Comparison of ENCODE assay signal across 8 mouse cellular contexts in the genomic region with DNA sequence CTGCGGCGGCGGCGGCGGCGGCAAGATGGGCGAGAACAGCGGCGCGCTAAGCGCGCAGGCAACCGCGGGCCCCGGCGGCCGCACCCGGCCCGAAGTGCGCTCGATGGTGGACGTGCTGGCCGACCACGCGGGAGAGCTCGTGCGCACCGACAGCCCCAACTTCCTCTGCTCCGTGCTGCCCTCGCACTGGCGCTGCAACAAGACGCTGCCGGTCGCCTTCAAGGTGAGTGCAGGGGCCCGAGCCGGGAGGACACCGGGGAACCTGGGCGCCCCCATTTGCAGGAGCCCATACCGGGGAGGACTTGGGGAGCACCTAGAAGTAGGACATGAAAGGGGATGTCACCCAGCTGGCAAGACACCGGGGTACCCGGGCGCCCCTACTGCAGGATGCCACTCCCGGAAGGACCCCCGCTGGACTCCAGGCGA. TPM values are rescaled to one million over a fixed set of nuclear protein-coding genes. Genes with fewer than 3 reads are reported as not detected.
DNase-seq lines count a peak whose midpoint lies in the region; ATAC-seq and TF ChIP-seq lines count a peak whose summit lies in the region.

No protein-coding gene starts in this region.

- H3K4me1 ChIP-seq in ES-Bruce4 (ENCODE audit: control insufficient read depth, insufficient read depth, low read length): peaks cover 2% of the 10 kb centered on the region
- no peaks in the 10 kb centered on the region for H3K4me1 ChIP-seq in forebrain, postnatal 0 days (ENCODE audit: insufficient read depth)
- H3K4me1 ChIP-seq in kidney, embryonic 16.5 days (ENCODE audit: insufficient read depth, low read length): peaks cover 11% of the 10 kb centered on the region

- no peak for ATAC-seq in forebrain, postnatal 0 days
- ATAC-seq in kidney, embryonic 16.5 days (ENCODE audit: low FRiP score, low TSS enrichment): no peak
- ATAC-seq in megakaryocyte, adult 5-6 weeks (ENCODE audit: poor library complexity, severe bottlenecking): peak; percentile 60

- peak overlapping the region; percentile 28 for H3K4me2 ChIP-seq in forebrain, postnatal 0 days (ENCODE audit: low read depth)
- H3K4me2 ChIP-seq in kidney, embryonic 16.5 days (replicated peaks; ENCODE audit: low read depth, low read length): peak overlapping the region; percentile 62

- peaks cover 17% of the 10 kb centered on the region for H3K27me3 ChIP-seq in ES-Bruce4 (ENCODE audit: control insufficient read depth, insufficient read depth, low read length, poor library complexity, severe bottlenecking)
- peaks cover 78% of the 10 kb centered on the region for H3K27me3 ChIP-seq in forebrain, postnatal 0 days (ENCODE audit: insufficient read depth, low read length)
- peaks cover 100% of the 10 kb centered on the region for H3K27me3 ChIP-seq in kidney, embryonic 16.5 days (ENCODE audit: insufficient read depth, low read length)

- no peak for TF ChIP-seq CTCF in ES-Bruce4 (IDR thresholded peaks at IDR 0.05; ENCODE audit: low read depth, low read length)
- no peak for TF ChIP-seq CTCF in forebrain, postnatal 0 days (IDR thresholded peaks at IDR 0.05; ENCODE audit: low read depth)

- H3K9me3 ChIP-seq in ES-Bruce4 (replicated peaks; ENCODE audit: control insufficient read depth, insufficient read depth, low read length, poor library complexity, severe bottlenecking): no peaks in the 10 kb centered on the region; the same call in 1 of the 2 replicates
- no peaks in the 10 kb centered on the region for H3K9me3 ChIP-seq in forebrain, postnatal 0 days (ENCODE audit: low read length)
- H3K9me3 ChIP-seq in kidney, embryonic 16.5 days (ENCODE audit: low read length): no peaks in the 10 kb centered on the region

- 2% methylated on average over 37 of the region's 45 CpGs for WGBS in forebrain, postnatal 0 days
- under 1% methylated on average over 39 of the region's 45 CpGs for WGBS in kidney, embryonic 16.5 days

- peak overlapping the region; percentile 71 for H3K9ac ChIP-seq in ES-Bruce4 (ENCODE audit: low read depth, poor library complexity, severe bottlenecking)
- no peak overlapping the region for H3K9ac ChIP-seq in forebrain, postnatal 0 days
- H3K9ac ChIP-seq in kidney, embryonic 16.5 days (replicated peaks; ENCODE audit: low read length): peak overlapping the region; percentile 10; the same call in 1 of the 2 replicates

- H3K4me3 ChIP-seq in ES-Bruce4 (ENCODE audit: low read depth, low read length): peak overlapping the region; percentile 66
- H3K4me3 ChIP-seq in forebrain, postnatal 0 days (ENCODE audit: low read depth, low read length): peak overlapping the region; percentile 19
- peak overlapping the region; percentile 45 for H3K4me3 ChIP-seq in kidney, embryonic 16.5 days (ENCODE audit: low read length)

- DNase-seq in 416B (ENCODE audit: low read depth): peak; percentile 63
- no peak for DNase-seq in forebrain, postnatal 0 days
- DNase-seq in spleen, postnatal 14 days (ENCODE audit: low spot score in 2 of 2): peak; percentile 41 to 51
- DNase-seq in cerebellum, adult 9-11 months: no peak
- DNase-seq in adipocyte (ENCODE audit: low spot score): no peak

- H3K36me3 ChIP-seq in ES-Bruce4 (ENCODE audit: control insufficient read depth, insufficient read depth, low read length, poor library complexity, severe bottlenecking): no peaks in the 10 kb centered on the region
- no peaks in the 10 kb centered on the region for H3K36me3 ChIP-seq in forebrain, postnatal 0 days (ENCODE audit: insufficient read depth)
- no peaks in the 10 kb centered on the region for H3K36me3 ChIP-seq in kidney, embryonic 16.5 days (ENCODE audit: insufficient read depth, low read length)

- H3K27ac ChIP-seq in ES-Bruce4 (ENCODE audit: insufficient read depth, low read length): no peak overlapping the region
- no peak overlapping the region for H3K27ac ChIP-seq in forebrain, postnatal 0 days (ENCODE audit: low read depth, low read length)
- no peak overlapping the region for H3K27ac ChIP-seq in kidney, embryonic 16.5 days (ENCODE audit: low read length)

- TF ChIP-seq POLR2A in ES-Bruce4 (IDR thresholded peaks at IDR 0.05; ENCODE audit: insufficient read depth, low read length): no peak

- no peak for TF ChIP-seq EP300 in ES-Bruce4 (IDR thresholded peaks at IDR 0.05; ENCODE audit: insufficient read depth, low read depth, low read length)

RNA-seq across cellular contexts. Expression of gene Runx3, which starts 32.4 kb away (rescaled TPM):
- polyA plus RNA-seq in ES-Bruce4 (2011; ENCODE audit: insufficient read depth, insufficient read length, low read depth, missing spikeins): 0.76 and 1.1 TPM in 2 replicates
- total RNA-seq in forebrain, postnatal 0 days (2014; rRNA removed): not detected in 2 replicates
- polyA plus RNA-seq in forebrain, postnatal 0 days (2015; fragmentation: Nextera tagmentation; extraction: Ambion mirVana): not detected in 2 replicates
- 0.06 TPM in 1 of 2 replicates, not detected in the other for polyA plus RNA-seq in kidney, embryonic 16.5 days (2015; fragmentation: Nextera tagmentation; extraction: Ambion mirVana)
- 18.1 and 20.8 TPM in 2 replicates for total RNA-seq in megakaryocyte, adult 5-6 weeks (2015)
- total RNA-seq in megakaryocyte, adult 5-6 weeks (2017): 4.3 and 6.5 TPM in 2 replicates

Comparison
In these comparisons a context has a peak if more than half of its experiments do, and no peak if none do; other contexts are left out.
1. DNase-seq: peak in 416B (single experiment) and spleen, postnatal 14 days (2 of 2); none in forebrain, postnatal 0 days (single experiment), cerebellum, adult 9-11 months (single experiment) and adipocyte (single experiment).
2. Peak in every context shown above with its lines, with median percentiles within 50 percentile points of each other: H3K4me3 ChIP-seq.